Mouse (Mus musculus): Measurements from ENCODE around the gene Hoxc5.
A peak's percentile ranks its signal among the peaks of the same experiment; 100 is the strongest.

Hoxc5 gene

GRCm38 (mm10) chr15:102990461-102991397, 23.5 kb downstream of the Hoxc5 start, which contains the start of gene Hoxc8:
TSS of gene Hoxc8 (plus strand) at chr15:102990607.
- peak; percentile 78 to 87 for DNase-seq

GRCm38 (mm10) chr15:102991782-102992181, 24.5 kb downstream of the Hoxc5 start:
- DNase-seq, result no peak

- peak in 1 of 2 experiments; percentile 51 for DNase-seq
These were observed 25.0 kb downstream of the Hoxc5 start for GRCm38 (mm10) chr15:102992206-102992605.

GRCm38 (mm10) chr15:102992863-102993262, 25.6 kb downstream of the Hoxc5 start:
- no peak for DNase-seq

GRCm38 (mm10) chr15:102996548-102996947, 29.3 kb downstream of the Hoxc5 start:
- DNase-seq, result no peak

- peak in 1 of 2 experiments; percentile 57 for DNase-seq
These were observed 30.2 kb downstream of the Hoxc5 start for GRCm38 (mm10) chr15:102997431-102997830.

- DNase-seq, result peak; percentile 69 to 81
These were observed 30.7 kb downstream of the Hoxc5 start, which contains the start of gene Hoxc6 for GRCm38 (mm10) chr15:102997939-102998355. TSS of gene Hoxc6 (plus strand) at chr15:102998257.

- no peak for DNase-seq
These were observed 31.5 kb downstream of the Hoxc5 start for GRCm38 (mm10) chr15:102998608-102999182.

- peak; percentile 92 to 96 for DNase-seq
These were observed 32.1 kb downstream of the Hoxc5 start for GRCm38 (mm10) chr15:102999183-102999831.

- peak; percentile 64 to 73 for DNase-seq
These were observed 32.7 kb downstream of the Hoxc5 start for GRCm38 (mm10) chr15:102999955-103000354.

GRCm38 (mm10) chr15:103000501-103000901, 33.3 kb downstream of the Hoxc5 start:
- peak; percentile 52 to 69 for DNase-seq

- DNase-seq, result peak in 1 of 2 experiments; percentile 10
These were observed 34.1 kb downstream of the Hoxc5 start for GRCm38 (mm10) chr15:103001370-103001769.

- DNase-seq, result peak; percentile 68 to 79
These were observed 34.9 kb downstream of the Hoxc5 start for GRCm38 (mm10) chr15:103002156-103002555.

GRCm38 (mm10) chr15:103002821-103003448, 35.7 kb downstream of the Hoxc5 start:
- peak; percentile 66 to 73 for DNase-seq

GRCm38 (mm10) chr15:103005308-103005707, 38.1 kb downstream of the Hoxc5 start:
- DNase-seq, result peak; percentile 71 to 80

- DNase-seq, result peak; percentile 38 to 64
These were observed 38.6 kb downstream of the Hoxc5 start for GRCm38 (mm10) chr15:103005797-103006196.

GRCm38 (mm10) chr15:103006326-103006725, 39.1 kb downstream of the Hoxc5 start:
- DNase-seq, result peak; percentile 65 to 67

- DNase-seq, result peak; percentile 62 to 75
These were observed 42.2 kb downstream of the Hoxc5 start for GRCm38 (mm10) chr15:103009265-103010111.

- DNase-seq, result peak; percentile 55 to 69
These were observed 43.0 kb downstream of the Hoxc5 start for GRCm38 (mm10) chr15:103010112-103010846.

GRCm38 (mm10) chr15:103010847-103011555, 43.8 kb downstream of the Hoxc5 start:
- DNase-seq, result peak; percentile 32 to 49
